Mouse (Mus musculus): ENCODE measurements around the gene 5730455P16Rik. TPM values are rescaled to one million over a fixed set of nuclear protein-coding genes. Genes with fewer than 3 reads are reported as not detected.
"Not testable (repeated sequence)": the region's sequence is repeated elsewhere in the genome, so short reads cannot be mapped to it uniquely, and the experiment has no call there.

Gene 5730455P16Rik
- polyA plus RNA-seq (2014; fragmentation: Nextera tagmentation; extraction: Ambion mirVana): 14.6 and 14.8 TPM in 2 replicates

DNA sequence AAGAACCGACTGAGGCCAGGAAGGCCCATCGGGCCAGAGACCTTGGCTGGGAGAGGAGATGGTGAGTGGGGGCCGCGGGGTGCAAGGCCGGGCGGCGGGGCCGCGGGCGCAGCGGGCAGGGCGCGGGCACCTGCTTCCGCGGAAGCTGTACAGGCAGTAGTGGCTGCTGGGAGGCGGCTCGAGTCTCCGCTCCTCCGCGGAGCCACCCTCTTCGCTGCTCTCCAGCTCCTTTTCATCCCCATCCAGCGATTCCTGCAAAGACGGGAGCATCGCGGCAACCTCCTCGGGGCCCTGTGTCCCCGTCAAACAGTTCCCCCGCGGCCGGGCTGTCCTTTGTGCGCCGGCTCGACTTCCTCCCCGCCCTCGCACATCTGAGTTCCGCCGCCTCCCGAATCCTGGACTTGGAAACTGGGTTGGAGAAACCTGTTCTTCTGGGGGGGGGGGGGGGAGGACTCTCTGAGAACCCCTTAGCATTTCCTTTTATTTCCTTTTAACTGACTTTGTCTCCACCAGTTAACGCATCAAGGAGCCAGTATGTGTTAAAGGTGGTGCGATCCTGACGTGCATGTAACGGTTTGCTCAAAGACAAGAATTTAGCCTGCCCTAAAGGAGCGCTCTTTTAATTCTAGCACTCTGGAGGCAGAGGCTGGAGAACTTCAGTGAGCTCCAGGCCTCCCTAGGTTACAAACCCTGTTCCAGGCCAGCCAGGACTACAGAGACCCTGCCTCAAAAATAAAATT is at the start of gene 5730455P16Rik:
Gene 5730455P16Rik, minus strand, starts transcription at position 323 of the 740 bp plus-strand sequence.
- peak; percentile 52 for ATAC-seq (replicated peaks; ENCODE audit: insufficient number of reproducible peaks, low FRiP score, low TSS enrichment)
- no peaks in the 10 kb centered on the region for H3K27me3 ChIP-seq (ENCODE audit: control insufficient read depth, insufficient read depth, low read length)
- H3K4me1 ChIP-seq (ENCODE audit: control insufficient read depth, insufficient read depth, low read length): no peaks in the 10 kb centered on the region
- H3K36me3 ChIP-seq (ENCODE audit: control insufficient read depth, insufficient read depth, low read length): no peaks in the 10 kb centered on the region
- H3K9me3 ChIP-seq (replicated peaks; ENCODE audit: control insufficient read depth, low read length): no peaks in the 10 kb centered on the region
- H3K4me2 ChIP-seq: peak within 1 kb of the TSS; percentile 89
- peak within 1 kb of the TSS; percentile 90 for H3K4me3 ChIP-seq (ENCODE audit: low read depth, low read length)
- H3K27ac ChIP-seq (ENCODE audit: low read depth, low read length): peak within 1 kb of the TSS; percentile 80
- WGBS (ENCODE audit: insufficient replicate concordance): 3% methylated on average over 33 of the region's 43 CpGs
- H3K9ac ChIP-seq (ENCODE audit: low read depth, low read length): peak within 1 kb of the TSS; percentile 96

DNA sequence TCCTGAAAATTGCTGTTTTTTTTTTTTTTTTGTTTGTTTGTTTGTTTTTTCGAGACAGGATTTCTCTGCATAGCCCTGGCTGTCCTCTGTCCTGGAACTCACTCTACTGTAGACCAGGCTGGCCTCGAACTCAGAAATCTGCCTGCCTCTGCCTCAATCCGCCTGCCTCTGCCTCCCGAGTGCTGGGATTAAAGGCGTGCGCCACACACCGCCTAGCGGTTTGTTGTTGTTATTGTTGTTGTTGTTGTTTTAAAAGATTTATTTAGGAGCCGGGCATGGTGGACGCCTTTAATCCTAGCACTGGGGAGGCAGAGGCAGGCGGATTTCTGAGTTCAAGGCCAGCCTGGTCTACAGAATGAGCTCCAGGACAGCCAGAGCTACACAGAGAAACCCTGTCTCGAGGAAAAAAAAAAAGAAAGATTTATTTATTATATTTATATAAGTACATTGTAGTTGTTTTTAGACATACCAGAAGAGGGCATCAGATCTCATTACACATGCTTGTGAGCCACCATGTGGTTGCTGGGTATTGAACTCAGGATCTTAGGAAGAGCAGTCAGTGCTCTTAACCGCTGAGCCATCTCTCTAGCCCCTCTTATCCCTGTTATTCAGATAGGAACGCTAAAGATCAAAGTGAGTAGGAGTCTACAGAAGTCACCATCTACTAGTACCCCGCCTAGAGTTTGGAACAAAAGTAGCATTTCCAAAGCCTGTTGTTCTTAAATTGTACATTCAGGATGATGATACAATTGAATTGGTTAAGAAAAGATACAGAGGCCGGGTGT is 48.4 kb upstream of the 5730455P16Rik start:
- 76% methylated on average over 16 of the region's 16 CpGs for WGBS (ENCODE audit: insufficient replicate concordance)
- not testable (repeated sequence) for H3K4me3 ChIP-seq (ENCODE audit: low read depth, low read length); H3K9ac ChIP-seq (ENCODE audit: low read depth, low read length); H3K9me3 ChIP-seq (replicated peaks; ENCODE audit: control insufficient read depth, low read length); H3K27ac ChIP-seq (ENCODE audit: low read depth, low read length); H3K27me3 ChIP-seq (ENCODE audit: control insufficient read depth, insufficient read depth, low read length); H3K4me1 ChIP-seq (ENCODE audit: control insufficient read depth, insufficient read depth, low read length); H3K36me3 ChIP-seq (ENCODE audit: control insufficient read depth, insufficient read depth, low read length); ATAC-seq (replicated peaks; ENCODE audit: insufficient number of reproducible peaks, low FRiP score, low TSS enrichment); H3K4me2 ChIP-seq

DNA sequence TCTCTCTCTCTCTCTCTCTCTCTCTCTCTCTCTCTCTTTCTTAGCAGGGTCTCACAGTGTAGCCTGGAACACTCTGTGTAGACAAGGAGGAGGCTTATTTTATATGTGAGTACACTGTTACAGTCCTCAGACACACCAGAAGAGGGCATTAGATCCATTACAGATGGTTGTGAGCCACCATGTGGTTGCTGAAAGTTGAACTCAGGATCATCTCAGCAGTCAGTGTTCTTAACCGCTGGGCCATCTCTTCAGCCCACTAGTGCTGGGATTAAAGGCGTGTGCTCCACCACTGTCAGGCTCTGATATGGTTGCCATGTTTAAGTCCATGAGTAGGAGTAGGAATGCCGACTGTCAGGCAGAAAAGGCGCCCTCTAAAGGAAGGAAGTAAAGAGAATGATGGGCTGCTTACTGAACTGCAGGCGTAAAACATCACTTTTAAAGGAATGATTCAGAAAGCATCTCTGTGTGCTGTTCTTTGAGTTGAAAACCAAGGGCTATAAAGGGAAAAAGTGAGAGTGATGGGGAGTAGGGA is 47.5 kb upstream of the 5730455P16Rik start:
- no peak overlapping the region for H3K4me3 ChIP-seq (ENCODE audit: low read depth, low read length)
- ATAC-seq (replicated peaks; ENCODE audit: insufficient number of reproducible peaks, low FRiP score, low TSS enrichment): no peak

DNA sequence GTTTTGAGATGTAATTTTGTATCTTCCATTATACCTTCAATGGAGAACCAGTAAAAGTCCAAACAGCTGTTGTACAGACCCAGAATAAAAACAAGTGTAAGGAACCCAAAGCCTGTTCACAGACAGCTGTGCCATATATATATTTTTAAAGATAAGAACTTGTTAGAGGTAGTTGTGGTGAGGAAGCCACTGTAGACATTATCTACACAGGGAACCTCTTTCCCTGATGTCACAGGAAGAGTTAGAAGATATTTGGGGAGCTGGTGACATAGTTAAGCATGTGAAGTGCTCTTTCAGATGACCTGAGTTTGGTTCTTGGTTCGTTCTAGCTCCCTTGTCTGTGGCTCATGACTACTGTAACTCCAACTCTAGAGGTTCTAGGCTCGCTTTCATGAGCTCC is 46.9 kb upstream of the 5730455P16Rik start:
- no peak for ATAC-seq (replicated peaks; ENCODE audit: insufficient number of reproducible peaks, low FRiP score, low TSS enrichment)
- Histone ChIP-seq H3K4me1 (ENCODE audit: control insufficient read depth, insufficient read depth, low read length) (no peaks in the 10 kb centered on the region), H3K27me3 (ENCODE audit: control insufficient read depth, insufficient read depth, low read length) (no peaks in the 10 kb centered on the region), H3K9ac (ENCODE audit: low read depth, low read length) (no peak overlapping the region), H3K27ac (ENCODE audit: low read depth, low read length) (no peak overlapping the region), H3K36me3 (ENCODE audit: control insufficient read depth, insufficient read depth, low read length) (no peaks in the 10 kb centered on the region), H3K4me3 (ENCODE audit: low read depth, low read length) (no peak overlapping the region), H3K4me2 (no peak overlapping the region), H3K9me3 (replicated peaks; ENCODE audit: control insufficient read depth, low read length) (no peaks in the 10 kb centered on the region)
- WGBS (ENCODE audit: insufficient replicate concordance): 72% methylated on average over 2 of the region's 2 CpGs

More for the DNA sequence above, 47.5 kb upstream of the 5730455P16Rik start:
- no peak overlapping the region for H3K4me2 ChIP-seq
- H3K9me3 ChIP-seq (replicated peaks; ENCODE audit: control insufficient read depth, low read length): no peaks in the 10 kb centered on the region
- WGBS (ENCODE audit: insufficient replicate concordance): 52% methylated on average over 5 of the region's 5 CpGs
- no peaks in the 10 kb centered on the region for H3K36me3 ChIP-seq (ENCODE audit: control insufficient read depth, insufficient read depth, low read length)
- no peak overlapping the region for H3K9ac ChIP-seq (ENCODE audit: low read depth, low read length)
- no peak overlapping the region for H3K27ac ChIP-seq (ENCODE audit: low read depth, low read length)
- no peaks in the 10 kb centered on the region for H3K27me3 ChIP-seq (ENCODE audit: control insufficient read depth, insufficient read depth, low read length)
- H3K4me1 ChIP-seq (ENCODE audit: control insufficient read depth, insufficient read depth, low read length): no peaks in the 10 kb centered on the region

DNA sequence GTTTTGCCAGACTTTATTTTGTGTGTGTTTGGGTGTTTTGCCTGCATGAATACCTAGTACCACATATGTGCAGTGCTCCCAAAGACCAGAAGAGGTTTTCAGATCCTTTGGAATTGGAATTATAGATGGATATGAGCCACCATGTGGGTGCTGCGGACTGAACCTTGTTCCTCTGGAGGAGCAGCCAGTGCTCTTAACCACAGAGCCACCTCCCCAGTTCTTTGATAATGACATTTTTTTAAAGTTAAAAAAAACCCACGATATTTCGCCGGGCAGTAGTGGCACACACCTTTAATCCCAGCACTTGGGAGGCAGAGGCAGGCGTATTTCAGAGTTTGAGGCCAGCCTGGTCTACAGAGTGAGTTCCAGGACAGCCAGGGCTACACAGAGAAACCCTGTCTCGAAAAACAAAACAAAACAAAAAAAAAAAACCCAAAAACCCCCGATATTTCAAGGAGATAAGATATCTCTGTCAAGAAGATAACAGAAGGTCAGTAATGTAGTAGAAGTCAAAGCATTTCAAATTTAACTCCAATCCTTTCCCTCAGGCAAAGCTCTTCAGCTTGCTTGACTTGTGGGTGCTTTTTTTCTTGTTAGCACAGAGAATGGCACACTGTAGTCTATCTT is 43.7 kb upstream of the 5730455P16Rik start:
- Histone ChIP-seq H3K9ac (ENCODE audit: low read depth, low read length) (no peak overlapping the region), H3K4me1 (ENCODE audit: control insufficient read depth, insufficient read depth, low read length) (no peaks in the 10 kb centered on the region), H3K36me3 (ENCODE audit: control insufficient read depth, insufficient read depth, low read length) (peaks cover 7% of the 10 kb centered on the region; the same call in 1 of the 2 replicates), H3K9me3 (replicated peaks; ENCODE audit: control insufficient read depth, low read length) (0 out of 2 replicates have a peak, but pooled peaks cover 4% of the 10 kb centered on the region), H3K4me2 (no peak overlapping the region), H3K27ac (ENCODE audit: low read depth, low read length) (no peak overlapping the region), H3K27me3 (ENCODE audit: control insufficient read depth, insufficient read depth, low read length) (no peaks in the 10 kb centered on the region), H3K4me3 (ENCODE audit: low read depth, low read length) (no peak overlapping the region)
- no peak for ATAC-seq (replicated peaks; ENCODE audit: insufficient number of reproducible peaks, low FRiP score, low TSS enrichment)
- 73% methylated on average over 7 of the region's 7 CpGs for WGBS (ENCODE audit: insufficient replicate concordance)

DNA sequence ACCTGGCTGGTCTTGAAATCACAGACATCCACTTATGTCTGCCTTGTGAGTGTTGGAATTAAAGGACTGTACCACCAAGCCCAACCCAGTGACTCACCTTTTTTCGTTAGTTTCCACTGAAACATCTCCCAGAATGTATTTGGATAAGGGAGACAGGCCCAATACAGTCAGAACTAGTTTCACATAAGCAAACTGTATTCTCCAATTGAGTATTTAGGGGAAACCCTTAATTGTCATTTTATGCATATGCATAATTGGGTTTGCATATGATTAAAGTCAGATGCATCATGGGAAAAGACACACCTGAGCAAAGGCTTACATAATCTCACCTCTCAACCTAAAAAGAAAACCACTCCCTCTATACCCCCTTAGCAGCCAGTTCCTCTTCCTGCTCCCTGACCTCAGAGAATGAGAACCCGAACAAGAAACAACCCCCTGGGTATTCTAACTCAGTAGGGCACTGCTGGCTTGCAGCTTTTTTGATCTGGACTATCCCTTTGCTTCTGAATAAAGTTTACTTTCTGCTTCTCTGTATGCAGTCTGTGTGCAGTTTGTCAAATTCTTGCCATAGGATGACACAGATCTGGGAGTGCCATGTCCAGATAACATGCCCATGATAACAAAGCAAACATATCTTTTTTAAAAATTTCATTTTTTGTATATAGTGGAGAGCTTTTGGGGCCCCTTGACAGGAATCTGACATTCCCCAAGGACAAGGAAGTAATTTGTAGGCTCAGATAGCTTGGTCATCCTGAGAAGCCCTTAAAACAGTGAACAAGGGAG is 42.6 kb upstream of the 5730455P16Rik start:
- H3K9ac ChIP-seq (ENCODE audit: low read depth, low read length): no peak overlapping the region
- 67% methylated on average over 2 of the region's 2 CpGs for WGBS (ENCODE audit: insufficient replicate concordance)
- no peak for ATAC-seq (replicated peaks; ENCODE audit: insufficient number of reproducible peaks, low FRiP score, low TSS enrichment)
- no peak overlapping the region for H3K4me3 ChIP-seq (ENCODE audit: low read depth, low read length)
- peaks cover 10% of the 10 kb centered on the region for H3K36me3 ChIP-seq (ENCODE audit: control insufficient read depth, insufficient read depth, low read length)
- H3K9me3 ChIP-seq (replicated peaks; ENCODE audit: control insufficient read depth, low read length): 0 out of 2 replicates have a peak, but pooled peaks cover 4% of the 10 kb centered on the region
- H3K4me1 ChIP-seq (ENCODE audit: control insufficient read depth, insufficient read depth, low read length): no peaks in the 10 kb centered on the region
- no peak overlapping the region for H3K4me2 ChIP-seq
- no peak overlapping the region for H3K27ac ChIP-seq (ENCODE audit: low read depth, low read length)
- no peaks in the 10 kb centered on the region for H3K27me3 ChIP-seq (ENCODE audit: control insufficient read depth, insufficient read depth, low read length)

DNA sequence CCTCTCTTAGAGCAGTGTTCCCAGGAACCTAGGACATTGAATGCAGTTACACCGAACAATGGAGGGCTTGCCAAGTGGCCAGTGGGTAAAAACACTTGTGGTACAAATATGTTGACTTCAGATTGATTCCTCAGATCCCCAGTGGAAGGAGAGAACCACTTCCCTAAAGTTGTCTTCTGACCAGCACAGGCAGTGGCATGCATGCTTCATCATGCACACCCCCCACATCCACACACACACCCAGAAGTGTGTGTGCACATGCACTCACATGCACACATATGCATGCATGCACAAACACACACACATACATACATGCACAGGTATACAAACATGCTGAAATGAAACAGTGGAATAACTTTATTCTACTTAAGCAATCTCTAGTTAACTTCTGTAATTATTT is 41.9 kb upstream of the 5730455P16Rik start:
- H3K27ac ChIP-seq (ENCODE audit: low read depth, low read length): no peak overlapping the region
- no peaks in the 10 kb centered on the region for H3K27me3 ChIP-seq (ENCODE audit: control insufficient read depth, insufficient read depth, low read length)
- 0 out of 2 replicates have a peak, but pooled peaks cover 4% of the 10 kb centered on the region for H3K9me3 ChIP-seq (replicated peaks; ENCODE audit: control insufficient read depth, low read length)
- H3K9ac ChIP-seq (ENCODE audit: low read depth, low read length): no peak overlapping the region
- ATAC-seq (replicated peaks; ENCODE audit: insufficient number of reproducible peaks, low FRiP score, low TSS enrichment): no peak
- H3K4me3 ChIP-seq (ENCODE audit: low read depth, low read length): no peak overlapping the region
- no peak overlapping the region for H3K4me2 ChIP-seq
- peaks cover 11% of the 10 kb centered on the region for H3K36me3 ChIP-seq (ENCODE audit: control insufficient read depth, insufficient read depth, low read length)
- H3K4me1 ChIP-seq (ENCODE audit: control insufficient read depth, insufficient read depth, low read length): no peaks in the 10 kb centered on the region
- WGBS (ENCODE audit: insufficient replicate concordance): 91% methylated on average over 1 of the region's 1 CpGs

DNA sequence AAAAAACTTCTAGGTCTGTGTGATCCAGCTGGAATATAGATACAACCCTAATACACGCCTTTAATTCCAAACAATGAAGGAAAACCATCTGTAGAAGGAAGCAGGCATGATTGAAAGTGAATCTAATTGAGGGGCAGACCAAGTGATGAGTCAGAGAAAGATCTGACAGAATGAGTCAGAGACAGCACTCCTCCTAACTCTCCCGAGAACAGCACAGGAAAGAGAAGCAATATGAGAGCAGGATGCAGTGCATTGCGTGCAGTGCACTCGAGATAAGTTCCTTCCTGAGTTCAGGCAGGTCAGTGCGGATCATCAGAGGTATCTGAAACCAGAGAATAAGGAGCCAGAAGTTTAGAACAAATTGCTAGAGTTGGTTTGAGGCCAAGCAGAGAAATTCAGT is 39.3 kb upstream of the 5730455P16Rik start:
- no peak for ATAC-seq (replicated peaks; ENCODE audit: insufficient number of reproducible peaks, low FRiP score, low TSS enrichment)
- Histone ChIP-seq H3K4me3 (ENCODE audit: low read depth, low read length) (no peak overlapping the region), H3K27me3 (ENCODE audit: control insufficient read depth, insufficient read depth, low read length) (no peaks in the 10 kb centered on the region), H3K9ac (ENCODE audit: low read depth, low read length) (no peak overlapping the region), H3K27ac (ENCODE audit: low read depth, low read length) (no peak overlapping the region), H3K36me3 (ENCODE audit: control insufficient read depth, insufficient read depth, low read length) (peaks cover 11% of the 10 kb centered on the region), H3K9me3 (replicated peaks; ENCODE audit: control insufficient read depth, low read length) (0 out of 2 replicates have a peak, but pooled peaks cover 4% of the 10 kb centered on the region), H3K4me2 (no peak overlapping the region), H3K4me1 (ENCODE audit: control insufficient read depth, insufficient read depth, low read length) (no peaks in the 10 kb centered on the region)
- 83% methylated on average over 5 of the region's 5 CpGs for WGBS (ENCODE audit: insufficient replicate concordance)

All from heart, embryonic 11.5 days (tissue).